Mouse (Mus musculus) ES-Bruce4 (cell line): ENCODE measurements at regions not wholly inside any gene's neighbourhood (a gene's known extent, or its start where the extent isn't known, plus 50 kb on each side); places are given as distances from the start of the nearest gene placed in this dataset.

Source experiments
- CTCF ChIP-seq: IDR thresholded peaks from one replicate; pipeline ENCODE4 v1.8.1; 2011; ENCODE audit warnings: low read depth, low read length
- POLR2A ChIP-seq: IDR thresholded peaks from one replicate; pipeline ENCODE4 v1.8.1; 2011; ENCODE audit warnings: low read length; ENCODE audit not compliant: insufficient read depth

- no peak for TF ChIP-seq POLR2A
- TF ChIP-seq CTCF = no peak
These were observed 141.4 kb upstream of the Jarid2 start for GRCm38 (mm10) chr13:44587846-44588245.
